Mouse (Mus musculus) monocyte, adult 5-6 weeks (primary cell): ENCODE data around the gene Gper1. TPM values are rescaled to one million over a fixed set of nuclear protein-coding genes. Genes with fewer than 3 reads are reported as not detected.

ENCODE experiments used
- ATAC-seq: fragments of 153-309, 156-312 bp; replicated peaks from 2 replicates; pipeline ENCODE4 v1.8.0; 2017; ENCODE audit warnings: mild to moderate bottlenecking; ENCODE audit not compliant: low TSS enrichment, insufficient number of reproducible peaks, severe bottlenecking, poor library complexity, low FRiP score
- total RNA-seq: library from RNA; stranded (forward); fragments of 200-1000, 200-491, 200-594 nt; gene quantifications from 3 replicates; pipeline ENCODE4 v1.2.3, GENCODE M21; 2017

Gene Gper1
- 0.53 to 1.3 TPM in 2 of 3 replicates, not detected in the other for total RNA-seq

- ATAC-seq = no peak
These were observed at the start of gene Gper1 for GRCm38 (mm10) chr5:139423026-139423865. Gper1 (plus strand) TSS chr5:139423151.

- no peak for ATAC-seq
These were observed 49.0 kb upstream of the Gper1 start for GRCm38 (mm10) chr5:139373889-139374444.

GRCm38 (mm10) chr5:139374841-139375240 is 48.1 kb upstream of the Gper1 start:
- ATAC-seq = no peak

GRCm38 (mm10) chr5:139377468-139378270 is 45.3 kb upstream of the Gper1 start, which contains the start of gene Gpr146:
Gpr146 (plus strand) TSS chr5:139377697.
- no peak for ATAC-seq

- no peak for ATAC-seq
These were observed 44.7 kb upstream of the Gper1 start for GRCm38 (mm10) chr5:139378271-139378556.

DNA sequence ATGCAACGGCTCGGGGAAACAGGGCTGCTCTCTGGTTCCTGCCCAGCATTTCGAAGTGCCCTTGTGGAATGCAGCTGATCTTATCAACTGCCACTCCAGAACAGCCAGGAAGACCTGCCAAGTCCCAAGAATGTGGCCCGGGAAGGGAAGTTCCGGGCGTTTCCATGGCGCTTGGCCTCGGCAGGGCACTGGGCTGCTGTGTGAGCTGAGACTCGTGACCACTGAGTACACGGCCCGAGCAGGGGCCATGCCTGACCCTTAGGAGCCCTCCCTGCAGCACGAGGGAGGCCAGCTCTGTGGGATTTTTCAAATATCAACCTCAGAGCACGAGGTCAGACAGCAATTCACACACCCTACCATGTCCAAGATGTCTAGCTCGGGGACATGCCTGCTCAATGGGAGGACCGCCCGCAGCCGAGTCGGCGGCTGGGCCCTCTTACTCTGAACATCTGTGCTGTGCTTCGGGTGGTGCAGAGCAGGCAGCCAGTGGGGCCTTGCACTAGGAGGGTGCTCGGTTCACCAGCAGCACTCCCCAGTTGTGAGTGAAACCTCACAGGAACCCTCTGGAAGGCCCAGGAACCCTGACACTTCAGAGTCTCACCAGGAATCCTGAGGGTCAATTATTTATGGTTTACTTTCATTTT is 43.8 kb upstream of the Gper1 start:
- no peak for ATAC-seq

DNA sequence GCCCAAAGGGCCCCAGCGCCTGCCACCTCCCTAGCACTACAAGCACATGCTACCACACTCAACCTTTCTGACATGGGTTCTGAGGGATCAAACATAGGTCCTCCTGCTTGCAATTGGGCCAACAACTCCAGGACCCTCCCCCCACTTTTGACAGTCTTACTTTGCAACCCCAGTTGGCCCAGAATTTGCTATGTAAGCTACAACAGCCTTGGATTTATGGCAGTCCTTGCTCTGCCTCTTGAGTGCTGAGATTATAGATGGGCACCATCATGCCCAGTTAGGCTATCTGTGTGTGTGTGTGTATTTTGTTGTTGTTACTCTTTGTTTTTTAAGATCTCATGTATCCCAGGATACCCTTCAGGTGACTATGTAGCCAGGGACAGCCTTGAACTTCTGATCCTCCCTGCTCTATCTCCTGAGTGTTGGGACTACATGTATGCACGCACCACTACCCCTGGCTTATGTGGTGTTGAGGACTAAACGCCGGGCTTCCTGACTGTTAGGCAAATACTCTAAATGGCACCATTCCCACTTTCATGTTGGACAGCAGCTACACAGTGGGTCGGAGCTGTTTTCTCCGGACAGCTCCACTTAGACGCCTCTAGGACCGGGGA is 43.1 kb upstream of the Gper1 start:
- no peak for ATAC-seq

DNA sequence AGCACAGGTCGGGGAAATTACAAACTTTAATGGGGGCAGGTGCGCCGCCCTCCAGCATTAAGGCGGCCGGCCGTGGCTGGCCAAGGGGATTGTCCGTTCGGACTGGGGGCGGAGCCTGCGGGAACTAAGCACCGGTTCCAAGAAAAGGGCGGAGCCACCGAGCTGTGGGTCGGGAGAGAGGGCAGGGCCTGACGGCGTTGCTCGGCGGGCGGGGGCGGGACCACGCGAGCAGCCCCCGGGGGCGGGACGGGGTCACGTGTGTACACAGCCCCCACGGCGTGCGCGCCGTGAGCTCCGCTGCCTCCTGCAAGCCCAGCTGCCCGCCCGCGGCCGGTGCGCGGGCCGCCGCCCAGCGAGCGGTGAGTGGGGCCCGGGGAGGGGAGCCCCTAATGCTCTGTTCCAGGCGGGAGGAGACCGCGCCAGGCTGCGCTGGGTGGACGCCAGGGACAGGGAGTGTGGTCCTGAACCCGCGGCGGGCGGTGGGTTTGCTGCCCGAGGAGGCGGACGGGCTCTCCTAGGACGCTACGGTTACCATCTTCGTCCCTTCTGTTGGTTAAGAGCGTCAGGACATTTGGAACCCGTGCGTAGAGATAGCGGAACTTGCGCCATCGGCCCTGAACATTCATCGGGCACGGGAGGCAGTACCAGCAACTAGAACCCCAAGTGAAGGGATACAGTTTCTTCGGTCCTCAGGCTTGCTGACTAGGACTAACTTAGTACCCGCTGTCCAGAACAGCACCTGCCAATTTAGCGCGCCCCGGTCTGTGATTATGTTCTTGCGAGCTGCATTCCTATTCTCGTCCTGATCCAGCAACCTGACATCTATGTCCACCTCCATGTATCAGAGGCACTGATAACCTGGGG is 42.3 kb upstream of the Gper1 start:
- peak; percentile 59 for ATAC-seq

GRCm38 (mm10) chr5:139381586-139382513 is 41.1 kb upstream of the Gper1 start:
- no peak for ATAC-seq

DNA sequence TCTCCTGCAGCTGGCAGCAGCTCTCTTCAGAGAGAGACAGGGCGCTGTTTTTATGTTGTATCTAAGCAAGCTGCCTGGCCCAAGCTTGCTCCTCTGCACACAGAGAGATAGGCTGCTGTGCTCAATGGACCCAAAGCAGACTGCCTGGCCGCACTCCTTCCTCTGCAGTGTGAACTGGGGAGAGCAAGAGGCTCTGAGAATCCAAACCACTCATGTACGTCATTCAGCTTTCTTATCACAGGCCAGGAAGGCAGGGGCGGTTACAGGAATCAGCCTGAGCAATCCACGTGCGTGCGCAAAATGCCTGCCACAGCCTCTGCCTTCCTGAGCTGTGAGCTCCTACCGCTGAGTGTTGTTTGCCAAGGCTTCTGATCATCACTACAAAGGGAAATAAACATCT is 40.2 kb upstream of the Gper1 start:
- ATAC-seq = 0 out of 2 replicates have a peak, but pooled peaks have one; percentile 5

DNA sequence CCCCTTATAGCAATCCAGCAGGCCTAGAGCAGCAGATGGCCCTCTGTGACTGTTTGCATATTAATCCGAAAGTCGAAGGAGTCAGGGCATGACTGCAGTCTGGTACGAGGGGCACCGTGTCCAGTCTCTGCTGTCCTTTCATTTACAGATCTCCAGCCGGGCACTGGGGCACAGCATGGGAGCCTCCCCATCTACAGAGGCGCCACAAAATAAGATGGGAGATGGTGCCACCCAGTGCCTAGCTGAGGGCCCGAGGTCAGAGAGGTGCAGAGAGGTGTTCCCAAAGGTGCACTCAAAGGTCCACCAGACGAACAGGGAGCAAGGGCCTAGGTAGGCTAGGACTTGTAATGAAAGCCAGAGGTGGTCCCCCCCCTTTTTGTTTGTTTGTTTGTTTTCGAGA is 39.7 kb upstream of the Gper1 start:
- no peak for ATAC-seq

GRCm38 (mm10) chr5:139384531-139384930 is 38.4 kb upstream of the Gper1 start:
- no peak for ATAC-seq

DNA sequence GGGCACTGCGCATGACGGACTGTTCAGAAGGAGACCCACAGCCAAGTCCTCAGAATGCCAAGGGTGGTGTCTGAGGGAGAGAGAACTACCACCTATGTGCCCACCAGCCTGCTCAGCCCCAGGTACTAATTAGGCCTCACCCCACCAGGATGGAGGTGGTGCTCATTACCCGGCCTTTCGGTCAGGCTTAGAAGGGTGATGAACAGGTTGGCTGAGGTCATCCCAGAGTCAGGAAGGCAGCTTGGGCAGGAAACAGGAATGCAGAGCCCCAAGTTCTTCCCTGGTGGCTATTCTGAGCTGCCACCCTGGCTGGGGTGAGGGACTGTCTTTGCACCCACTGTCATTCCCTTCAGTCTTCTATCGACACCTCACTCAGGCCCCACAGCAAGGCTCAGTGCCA is 36.9 kb upstream of the Gper1 start:
- ATAC-seq = no peak

DNA sequence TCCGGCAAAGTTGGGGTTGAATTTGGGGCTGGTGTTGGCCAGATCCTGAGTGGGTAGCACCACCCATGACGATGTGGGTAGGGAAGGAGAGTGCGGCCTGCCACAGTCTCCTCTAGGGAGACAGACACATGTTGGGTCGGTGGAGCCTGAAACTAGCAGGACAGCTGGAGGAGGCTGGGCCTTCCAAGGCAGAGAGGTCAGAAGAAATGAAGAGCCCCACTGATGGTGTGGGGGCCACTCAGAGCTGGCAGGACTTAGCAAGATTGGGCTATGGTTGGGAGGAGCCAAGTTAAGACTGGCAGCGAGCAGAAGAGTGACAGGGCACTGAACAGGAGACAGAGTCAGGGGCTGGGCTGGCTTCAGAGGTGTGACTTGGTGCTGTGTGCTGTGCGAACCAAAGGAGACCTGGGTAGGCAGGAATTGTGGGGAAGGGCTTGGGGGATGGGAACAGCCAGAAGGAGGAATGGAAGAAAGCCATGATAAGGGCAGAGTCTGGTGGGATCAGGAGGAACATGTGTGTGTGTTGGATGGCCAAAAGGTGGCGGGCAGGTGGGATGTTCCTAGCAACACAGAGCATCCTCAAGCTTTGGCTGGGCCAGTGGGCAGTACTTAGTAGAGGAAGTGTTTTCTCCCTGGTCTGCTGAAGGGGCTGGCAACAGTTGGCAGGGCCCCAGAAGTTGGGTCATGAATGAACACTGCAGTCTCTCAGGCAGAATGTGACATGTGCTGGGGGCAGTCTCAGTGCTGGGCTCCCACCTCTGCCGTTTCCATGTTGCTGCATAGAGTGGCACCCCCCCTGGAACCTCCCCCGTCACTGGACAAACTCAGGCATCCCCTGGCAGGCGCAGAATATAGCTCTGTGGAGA is 35.4 kb upstream of the Gper1 start:
- ATAC-seq = no peak

GRCm38 (mm10) chr5:139388195-139388570 is 34.8 kb upstream of the Gper1 start:
- no peak for ATAC-seq
